Comparison of ENCODE assay signal across 29 mouse cellular contexts in the genomic region with DNA sequence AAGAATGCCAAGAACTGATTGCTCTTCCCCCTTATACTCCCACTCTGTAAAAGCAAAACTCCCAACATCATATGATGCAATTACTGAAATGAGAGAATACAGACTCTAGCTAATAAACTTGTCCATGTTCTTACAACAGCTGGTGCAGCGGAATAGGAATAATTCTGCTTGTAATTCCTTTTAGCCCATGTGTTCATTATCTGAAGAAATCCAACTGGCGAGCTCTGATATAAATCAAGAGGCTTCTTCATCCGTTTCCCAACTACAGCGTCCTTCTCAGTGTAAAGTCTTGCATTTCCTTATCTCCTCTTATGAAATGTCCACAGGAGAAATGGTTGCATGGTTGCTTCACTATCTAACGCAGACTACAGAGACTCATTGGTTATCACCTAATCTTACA. TPM values are rescaled to one million over a fixed set of nuclear protein-coding genes. Genes with fewer than 3 reads are reported as not detected.
DNase-seq lines count a peak whose midpoint lies in the region; ATAC-seq and TF ChIP-seq lines count a peak whose summit lies in the region.
"Had no signal": no experiment of that assay in that cellular context is flagged by ENCODE, and none has a peak within 500 bp of the region (broad histone marks: within the 10 kb centered on the region; RNA-seq: fewer than 3 reads in every experiment).

No protein-coding gene starts in this region.

- H3K36me3 ChIP-seq in kidney, embryonic 15.5 days, result no peaks in the 10 kb centered on the region
- H3K36me3 ChIP-seq: embryonic facial prominence, embryonic 10.5 days; embryonic facial prominence, embryonic 13.5 days; forebrain, embryonic 10.5 days; heart, embryonic 10.5 days; heart, embryonic 13.5 days; hindbrain, embryonic 12.5 days; hindbrain, embryonic 15.5 days had no signal

- H3K27me3 ChIP-seq in kidney, embryonic 15.5 days, result no peaks in the 10 kb centered on the region
- H3K27me3 ChIP-seq: embryonic facial prominence, embryonic 13.5 days; forebrain, embryonic 13.5 days; heart, embryonic 13.5 days; hindbrain, embryonic 12.5 days; hindbrain, embryonic 15.5 days had no signal

- no peak for TF ChIP-seq CTCF in layer of hippocampus, adult 2 months (conservative IDR thresholded peaks at IDR 0.05)

- H3K9me3 ChIP-seq in kidney, embryonic 15.5 days (replicated peaks), result no peaks in the 10 kb centered on the region
- H3K9me3 ChIP-seq: embryonic facial prominence, embryonic 10.5 days; forebrain, embryonic 10.5 days; forebrain, embryonic 13.5 days; heart, embryonic 10.5 days; heart, embryonic 13.5 days; hindbrain, embryonic 12.5 days; hindbrain, embryonic 15.5 days had no signal

- ATAC-seq in kidney, embryonic 15.5 days (replicated peaks; ENCODE audit: low FRiP score), result 0 out of 2 replicates have a peak, but pooled peaks have one; percentile 15
- ATAC-seq: activated CD4-positive, CD25-positive, alpha-beta regulatory T cell, adult 4 months; forebrain, embryonic 13.5 days; forebrain, embryonic 16.5 days had no signal

- no peaks in the 10 kb centered on the region for H3K4me1 ChIP-seq in kidney, embryonic 15.5 days
- H3K4me1 ChIP-seq: embryonic facial prominence, embryonic 10.5 days; embryonic facial prominence, embryonic 13.5 days; forebrain, embryonic 13.5 days; heart, embryonic 10.5 days; heart, embryonic 13.5 days; hindbrain, embryonic 12.5 days; hindbrain, embryonic 15.5 days had no signal

- peak; percentile 23 for DNase-seq in heart, adult 11 months
- DNase-seq in heart, postnatal 4 days, result no peak
- DNase-seq in kidney, postnatal 4 days, result no peak
- DNase-seq in layer of hippocampus, adult 2 months (ENCODE audit: low spot score in 2 of 2), result no peak
- DNase-seq in layer of hippocampus, adult 9-11 months, result no peak
- DNase-seq in gastrocnemius, adult 8-10 months (ENCODE audit: low spot score in 2 of 2), result no peak
- DNase-seq: adrenal gland, adult 8-10 months; adrenal gland, postnatal 25 days; cerebellum, adult 11-12 months; cerebellum, adult 8-10 months; cerebellum, postnatal 10 days; cerebellum, postnatal 36 days; embryo, embryonic 11 days; gastrocnemius, postnatal 14 days; heart, adult 2 months; heart, postnatal 14 days had no signal

- H3K4me2 ChIP-seq in kidney, embryonic 15.5 days, result no peak overlapping the region
- H3K4me2 ChIP-seq: embryonic facial prominence, embryonic 13.5 days; forebrain, embryonic 13.5 days; heart, embryonic 13.5 days; hindbrain, embryonic 12.5 days; hindbrain, embryonic 15.5 days had no signal

- H3K27ac ChIP-seq in kidney, embryonic 15.5 days, result no peak overlapping the region
- peak overlapping the region; percentile 57; the same call in 1 of the 2 replicates for H3K27ac ChIP-seq in layer of hippocampus, adult 2 months
- H3K27ac ChIP-seq: embryonic facial prominence, embryonic 10.5 days; embryonic facial prominence, embryonic 13.5 days; forebrain, embryonic 10.5 days; forebrain, embryonic 13.5 days; heart, adult 2 months; heart, embryonic 10.5 days; heart, embryonic 13.5 days; hindbrain, embryonic 12.5 days; hindbrain, embryonic 15.5 days had no signal

- WGBS in kidney, embryonic 15.5 days, result 63% methylated on average over 5 of the region's 5 CpGs

- no peak overlapping the region for H3K9ac ChIP-seq in kidney, embryonic 15.5 days
- H3K9ac ChIP-seq: embryonic facial prominence, embryonic 13.5 days; forebrain, embryonic 13.5 days; heart, embryonic 13.5 days; hindbrain, embryonic 12.5 days; hindbrain, embryonic 15.5 days had no signal

- no peak overlapping the region for H3K4me3 ChIP-seq in kidney, embryonic 15.5 days (replicated peaks)
- no peak overlapping the region for H3K4me3 ChIP-seq in layer of hippocampus, adult 2 months
- H3K4me3 ChIP-seq: embryonic facial prominence, embryonic 10.5 days; embryonic facial prominence, embryonic 13.5 days; erythroblast, embryonic 14.5 days; forebrain, embryonic 10.5 days; forebrain, embryonic 13.5 days; heart, adult 2 months; heart, embryonic 10.5 days; heart, embryonic 13.5 days; hindbrain, embryonic 12.5 days; hindbrain, embryonic 15.5 days had no signal

RNA-seq across cellular contexts. Expression of a gene that starts 59.1 kb away (rescaled TPM):
- total RNA-seq in heart, postnatal 4 days (2021), result under 1 TPM; 0.12 to 0.45 TPM
- polyA plus RNA-seq in kidney, embryonic 15.5 days (2015; fragmentation: Nextera tagmentation; extraction: Ambion mirVana), result 3.1 and 3.6 TPM in 2 replicates
- 100 to 1,000 TPM; 245 to 266 TPM for total RNA-seq in layer of hippocampus, adult 2 months (2021)
- total RNA-seq in gastrocnemius, adult 8-10 months (2022), result under 1 TPM in 2 of 4 experiments, not detected in 2; 0.34 to 0.92 TPM
- total RNA-seq: heart, adult 2 months; hematopoietic stem cell, adult 5-6 weeks had no signal
- polyA plus RNA-seq: activated CD4-positive, CD25-positive, alpha-beta regulatory T cell, adult 4 months; erythroblast, embryonic 14.5 days had no signal

Comparison
In these comparisons a context has a peak if more than half of its experiments do, and no peak if none do; other contexts are left out.
1. RNA of a gene that starts 59.1 kb away (total RNA-seq): 245 to 266 TPM in layer of hippocampus, adult 2 months; 0.12 to 0.45 TPM in heart, postnatal 4 days and 0.34 to 0.92 TPM in gastrocnemius, adult 8-10 months; every median in the first group is over 100 times any median in the second.